In the genomic region with DNA sequence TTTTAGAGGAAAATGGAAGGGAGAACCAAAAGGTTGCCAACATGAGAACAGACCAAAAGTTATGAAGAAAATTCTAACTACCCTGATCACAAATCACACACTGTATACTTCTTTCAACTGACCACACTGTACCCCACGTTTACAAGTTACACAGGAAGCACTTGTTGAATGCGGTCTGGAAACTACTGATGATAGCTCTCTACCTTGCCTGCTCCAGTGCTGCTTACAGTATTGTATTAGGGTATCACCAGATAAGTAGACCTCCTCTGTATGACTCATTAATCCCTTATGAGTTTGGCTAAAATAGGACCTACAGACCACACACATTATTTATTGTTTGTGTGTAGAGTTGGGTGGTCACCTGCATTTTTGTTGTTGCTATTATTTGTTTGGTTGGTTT, we compare ENCODE assay signal across 19 mouse cellular contexts.
A peak's percentile ranks its signal among the peaks of the same experiment; 100 is the strongest.
DNase-seq lines count a peak whose midpoint lies in the region; ATAC-seq and TF ChIP-seq lines count a peak whose summit lies in the region.
"Had no signal": no experiment of that assay in that cellular context is flagged by ENCODE, and none has a peak within 500 bp of the region (broad histone marks: within the 10 kb centered on the region; RNA-seq: fewer than 3 reads in every experiment).

No protein-coding gene starts in this region.

- no peaks in the 10 kb centered on the region for H3K27me3 ChIP-seq in liver, embryonic 16.5 days (ENCODE audit: control insufficient read depth, insufficient read depth, low read depth, low read length)
- H3K27me3 ChIP-seq in liver, embryonic 11.5 days (replicated peaks; ENCODE audit: control insufficient read depth, insufficient read depth, low read length): no peaks in the 10 kb centered on the region
- no peaks in the 10 kb centered on the region for H3K27me3 ChIP-seq in CH12.LX (replicated peaks)
- H3K27me3 ChIP-seq: forebrain, embryonic 13.5 days; hindbrain, embryonic 12.5 days; hindbrain, embryonic 15.5 days had no signal

- dilution Hi-C loops in CH12.LX (cut with MboI; ENCODE audit: extremely low pct_ligation_motif_present, extremely low pct_unique_long_range_greater_than_20kb, low sequenced_read_pairs): no loop called here

- H3K79me2 ChIP-seq in CH12.LX (replicated peaks; ENCODE audit: control insufficient read depth, extremely low read depth, insufficient read depth, poor library complexity, severe bottlenecking): peaks cover 56% of the 10 kb centered on the region

- TF ChIP-seq RAD21 in CH12.LX (IDR thresholded peaks at IDR 0.05; ENCODE audit: low read depth, low read length): no peak

- DNase-seq in liver, embryonic 11.5 days (ENCODE audit: low spot score): no peak
- peak; percentile 58 for DNase-seq in CD4-positive helper T cell, adult 2 months (ENCODE audit: low read depth, low spot score)
- no peak for DNase-seq in CH12.LX (ENCODE audit: extremely low read depth)
- DNase-seq in adrenal gland, postnatal 36 days: no peak
- DNase-seq: adrenal gland, adult 8-10 months; adrenal gland, postnatal 25 days; cerebellum, adult 18-20 months; cerebellum, adult 9-10 months; cerebellum, postnatal 14 days; gastrocnemius, adult 2 months; gastrocnemius, postnatal 14 days had no signal

- peaks cover 51% of the 10 kb centered on the region for H3K4me1 ChIP-seq in liver, embryonic 16.5 days (ENCODE audit: control insufficient read depth, low read depth, low read length)
- peaks cover 48% of the 10 kb centered on the region for H3K4me1 ChIP-seq in liver, embryonic 11.5 days (replicated peaks; ENCODE audit: control insufficient read depth, insufficient read depth, low read length)
- H3K4me1 ChIP-seq in CH12.LX (ENCODE audit: control insufficient read depth in 1 of 2, insufficient read depth in 2 of 2): peaks cover 29 to 87% of the 10 kb centered on the region in 2 experiments
- H3K4me1 ChIP-seq: forebrain, embryonic 10.5 days; forebrain, embryonic 13.5 days; hindbrain, embryonic 12.5 days; hindbrain, embryonic 15.5 days had no signal

- H3K9me3 ChIP-seq in liver, embryonic 16.5 days (replicated peaks; ENCODE audit: control insufficient read depth, low read length): no peaks in the 10 kb centered on the region
- H3K9me3 ChIP-seq in liver, embryonic 11.5 days (ENCODE audit: control insufficient read depth, low read length): no peaks in the 10 kb centered on the region
- no peaks in the 10 kb centered on the region for H3K9me3 ChIP-seq in CH12.LX (replicated peaks; ENCODE audit: low read length)
- H3K9me3 ChIP-seq: forebrain, embryonic 10.5 days; forebrain, embryonic 13.5 days; hindbrain, embryonic 12.5 days; hindbrain, embryonic 15.5 days had no signal

- no peak overlapping the region for H3K4me3 ChIP-seq in liver, embryonic 16.5 days (ENCODE audit: low read depth, low read length)
- H3K4me3 ChIP-seq in liver, embryonic 11.5 days (ENCODE audit: low read depth, low read length): no peak overlapping the region
- no peak overlapping the region for H3K4me3 ChIP-seq in CH12.LX (replicated peaks in 1 of 3; ENCODE audit: low read depth in 2 of 3, low read length in 2 of 3, poor library complexity in 1 of 3)
- H3K4me3 ChIP-seq: forebrain, embryonic 10.5 days; forebrain, embryonic 13.5 days; gastrocnemius, adult 2 months; hindbrain, embryonic 12.5 days; hindbrain, embryonic 15.5 days had no signal

- TF ChIP-seq CTCF in CH12.LX (conservative IDR thresholded peaks at IDR 0.05 in 1 of 2, IDR thresholded peaks at IDR 0.05 in 1 of 2; ENCODE audit: low read depth in 2 of 2, low read length in 2 of 2): no peak

- H3K4me2 ChIP-seq in liver, embryonic 16.5 days (ENCODE audit: low read depth, low read length): no peak overlapping the region
- no peak overlapping the region for H3K4me2 ChIP-seq in liver, embryonic 11.5 days
- peak overlapping the region; percentile 46 for H3K4me2 ChIP-seq in CH12.LX (ENCODE audit: insufficient read depth, low read depth, poor library complexity, severe bottlenecking)
- H3K4me2 ChIP-seq: forebrain, embryonic 13.5 days; heart, embryonic 11.5 days; hindbrain, embryonic 12.5 days; hindbrain, embryonic 15.5 days had no signal

- H3K9ac ChIP-seq in liver, embryonic 16.5 days (ENCODE audit: low read depth, low read length): no peak overlapping the region
- no peak overlapping the region for H3K9ac ChIP-seq in liver, embryonic 11.5 days (ENCODE audit: low read depth, low read length)
- no peak overlapping the region for H3K9ac ChIP-seq in CH12.LX (ENCODE audit: insufficient read depth, low read depth)
- H3K9ac ChIP-seq: forebrain, embryonic 13.5 days; hindbrain, embryonic 12.5 days; hindbrain, embryonic 15.5 days had no signal

- 52% methylated on average over 2 of the region's 2 CpGs for WGBS in liver, embryonic 16.5 days (ENCODE audit: insufficient replicate concordance)
- 54% methylated on average over 2 of the region's 2 CpGs for WGBS in liver, embryonic 11.5 days

- in situ Hi-C loops in CH12.LX (cut with MboI; ENCODE audit: low pct_ligation_motif_present, low pct_unique_long_range_greater_than_20kb, low sequenced_read_pairs): no loop called here

- H3K36me3 ChIP-seq in liver, embryonic 16.5 days (ENCODE audit: control insufficient read depth, insufficient read depth): no peaks in the 10 kb centered on the region
- H3K36me3 ChIP-seq in liver, embryonic 11.5 days (ENCODE audit: control insufficient read depth, insufficient read depth, low read length): no peaks in the 10 kb centered on the region
- peaks cover 15 to 44% of the 10 kb centered on the region in 2 experiments for H3K36me3 ChIP-seq in CH12.LX (replicated peaks in 1 of 2; ENCODE audit: control insufficient read depth in 1 of 2, insufficient read depth in 1 of 2, low read length in 1 of 2)
- H3K36me3 ChIP-seq: forebrain, embryonic 10.5 days; hindbrain, embryonic 12.5 days; hindbrain, embryonic 15.5 days had no signal

- no peak for TF ChIP-seq POLR2A in CH12.LX (IDR thresholded peaks at IDR 0.05; ENCODE audit: low read depth, low read length)

- no peak for ATAC-seq in liver, embryonic 16.5 days (ENCODE audit: low read depth)
- no peak for ATAC-seq in liver, embryonic 11.5 days (replicated peaks; ENCODE audit: low FRiP score)
- no peak for ATAC-seq in inflammation-experienced regulatory T-cells, adult 6 months
- ATAC-seq: forebrain, embryonic 13.5 days; forebrain, embryonic 16.5 days had no signal

- no peak for TF ChIP-seq EP300 in CH12.LX (IDR thresholded peaks at IDR 0.05; ENCODE audit: low read length)

- H3K27ac ChIP-seq in liver, embryonic 16.5 days (ENCODE audit: low read length): 0 out of 2 replicates have a peak overlapping the region, but pooled peaks have one; percentile 90
- no peak overlapping the region; the same call in 1 of the 2 replicates for H3K27ac ChIP-seq in liver, embryonic 11.5 days (ENCODE audit: low read depth, low read length)
- H3K27ac ChIP-seq in CH12.LX (ENCODE audit: insufficient read depth, low read depth): peak overlapping the region; percentile 73
- H3K27ac ChIP-seq: forebrain, embryonic 10.5 days; forebrain, embryonic 13.5 days; gastrocnemius, adult 2 months; hindbrain, embryonic 12.5 days; hindbrain, embryonic 15.5 days had no signal

TF ChIP-seq in CH12.LX, 34 proteins besides CTCF, POLR2A, EP300 and RAD21:
- TF ChIP-seq E2F4 (IDR thresholded peaks at IDR 0.05; ENCODE audit: insufficient replicate concordance, low read depth, low read length) (no peak), ETS1 (conservative IDR thresholded peaks at IDR 0.05; ENCODE audit: low read depth, low read length) (no peak), IRF4 (IDR thresholded peaks at IDR 0.05; ENCODE audit: low read depth, low read length) (no peak), BHLHE40 (IDR thresholded peaks at IDR 0.05; ENCODE audit: low read depth, low read length) (no peak)
